Mouse (Mus musculus) MEL (cell line): Measurements from ENCODE around the gene Ubap2l. TPM values are rescaled to one million over a fixed set of nuclear protein-coding genes. Genes with fewer than 3 reads are reported as not detected.

Experiments used
- DNase-seq: peaks from one replicate; pipeline ENCODE4 v3.0.0; 2011; ENCODE audit warnings: low read depth, low spot score
- H3K27ac ChIP-seq: 2 replicates; pipeline ENCODE4 v1.5.1; 2012; ENCODE audit warnings: low read depth, mild to moderate bottlenecking, control low read depth, low read length, moderate library complexity; ENCODE audit not compliant: control insufficient read depth
- H3K27me3 ChIP-seq, 2 experiments: fragments of 150-350 bp in 1 of 2; sonication (generic) in 1 of 2; 2 replicates each; pipeline ENCODE4 v1.6.1; 2012; ENCODE audit warnings: low read length in 2 of 2, mild to moderate bottlenecking in 2 of 2, improper control_type of control experiment in 1 of 2, moderate library complexity in 1 of 2; ENCODE audit not compliant: insufficient read depth in 2 of 2, control insufficient read depth in 1 of 2
- H3K36me3 ChIP-seq, 2 experiments: 2 replicates each; pipeline ENCODE4 v1.6.1; 2012 to 2014; ENCODE audit warnings: low read length in 2 of 2, improper control_type of control experiment in 1 of 2, inconsistent platforms in 1 of 2, mild to moderate bottlenecking in 1 of 2; ENCODE audit not compliant: insufficient read depth in 2 of 2, control insufficient read depth in 1 of 2
- H3K4me1 ChIP-seq, 2 experiments: fragments of 150-350 bp in 1 of 2; sonication (generic) in 1 of 2; 2 replicates each; pipeline ENCODE4 v1.6.1; 2012; ENCODE audit warnings: low read length in 2 of 2, improper control_type of control experiment in 1 of 2, mild to moderate bottlenecking in 1 of 2; ENCODE audit not compliant: insufficient read depth in 2 of 2, control insufficient read depth in 1 of 2
- H3K4me3 ChIP-seq, 2 experiments: fragments of 150-350 bp in 1 of 2; sonication (generic) in 1 of 2; 2 replicates each; pipeline ENCODE4 v1.5.1; 2012; ENCODE audit warnings: low read depth in 2 of 2, low read length in 2 of 2, mild to moderate bottlenecking in 2 of 2, moderate library complexity in 2 of 2, control low read depth in 1 of 2, improper control_type of control experiment in 1 of 2; ENCODE audit not compliant: control insufficient read depth in 1 of 2, insufficient read depth in 1 of 2
- H3K79me2 ChIP-seq: 2 replicates; pipeline ENCODE4 v1.6.1; 2012; ENCODE audit warnings: mild to moderate bottlenecking, low read length, moderate library complexity; ENCODE audit not compliant: control insufficient read depth, poor library complexity, insufficient read depth
- H3K9ac ChIP-seq: 2 replicates; pipeline ENCODE4 v1.6.1; 2012; ENCODE audit warnings: low read depth, mild to moderate bottlenecking, control low read depth, low read length, moderate library complexity; ENCODE audit not compliant: control insufficient read depth, poor library complexity, severe bottlenecking
- H3K9me3 ChIP-seq: fragments of 150-350 bp; sonication (generic); replicated peaks from 2 replicates; pipeline ENCODE4 v1.6.1; 2012; ENCODE audit warnings: mild to moderate bottlenecking, low read length, improper control_type of control experiment, moderate library complexity; ENCODE audit not compliant: insufficient read depth
- CHD2 ChIP-seq: IDR thresholded peaks from 2 replicates; pipeline ENCODE4 v1.6.1; 2011; ENCODE audit warnings: low read length, improper control_type of control experiment
- CTCF ChIP-seq, 3 experiments: IDR thresholded peaks in 2 of 3; conservative IDR thresholded peaks in 1 of 3; 2 replicates each; pipeline ENCODE4 v1.5.1; 2011 to 2012; ENCODE audit warnings: low read length in 3 of 3, low read depth in 2 of 3, mild to moderate bottlenecking in 2 of 3, improper control_type of control experiment in 1 of 3, inconsistent platforms in 1 of 3, mixed read lengths in 1 of 3, moderate library complexity in 1 of 3; ENCODE audit not compliant: control insufficient read depth in 1 of 3, insufficient read depth in 1 of 3, poor library complexity in 1 of 3, severe bottlenecking in 1 of 3
- E2F4 ChIP-seq: IDR thresholded peaks from 2 replicates; pipeline ENCODE4 v1.6.1; 2011; ENCODE audit warnings: low read depth, low read length, improper control_type of control experiment, borderline replicate concordance
- ELF1 ChIP-seq: IDR thresholded peaks from 2 replicates; pipeline ENCODE4 v1.6.1; 2014; ENCODE audit warnings: low read depth, mild to moderate bottlenecking, inconsistent platforms, low read length, improper control_type of control experiment, moderate library complexity
- EP300 ChIP-seq, 2 experiments: IDR thresholded peaks; 2 replicates each; pipeline ENCODE4 v1.6.1; 2011; ENCODE audit warnings: improper control_type of control experiment in 2 of 2, low read length in 2 of 2, low read depth in 1 of 2, mild to moderate bottlenecking in 1 of 2
- ETS1 ChIP-seq: IDR thresholded peaks from 2 replicates; pipeline ENCODE4 v1.6.1; 2012; ENCODE audit warnings: low read depth, mild to moderate bottlenecking, inconsistent platforms, low read length, improper control_type of control experiment, moderate library complexity
- GABPA ChIP-seq: IDR thresholded peaks from 2 replicates; pipeline ENCODE4 v1.6.1; 2012; ENCODE audit warnings: low read depth, mild to moderate bottlenecking, inconsistent platforms, low read length, improper control_type of control experiment, moderate library complexity
- GATA1 ChIP-seq: IDR thresholded peaks from 2 replicates; pipeline ENCODE4 v1.6.1; 2011; ENCODE audit warnings: low read depth, low read length, improper control_type of control experiment
- HCFC1 ChIP-seq: IDR thresholded peaks from 2 replicates; pipeline ENCODE4 v1.6.1; 2012; ENCODE audit warnings: low read depth, mild to moderate bottlenecking, inconsistent platforms, low read length, improper control_type of control experiment, moderate library complexity
- JUND ChIP-seq: IDR thresholded peaks from 2 replicates; pipeline ENCODE4 v1.6.1; 2011; ENCODE audit warnings: low read depth, mild to moderate bottlenecking, improper control_type of control experiment, low read length
- KAT2A ChIP-seq: conservative IDR thresholded peaks from 2 replicates; pipeline ENCODE4 v1.6.1; 2012; ENCODE audit warnings: low read depth, low read length, improper control_type of control experiment, inconsistent platforms
- MAFK ChIP-seq: IDR thresholded peaks from 2 replicates; pipeline ENCODE4 v1.6.1; 2011; ENCODE audit warnings: low read depth, mild to moderate bottlenecking, low read length, improper control_type of control experiment, borderline replicate concordance
- MAX ChIP-seq: IDR thresholded peaks from 2 replicates; pipeline ENCODE4 v1.6.1; 2011; ENCODE audit warnings: low read length, improper control_type of control experiment
- MAZ ChIP-seq: IDR thresholded peaks from 2 replicates; pipeline ENCODE4 v1.6.1; 2012; ENCODE audit warnings: low read depth, mild to moderate bottlenecking, inconsistent platforms, low read length, improper control_type of control experiment
- MEF2A ChIP-seq: IDR thresholded peaks from 2 replicates; pipeline ENCODE4 v1.6.1; 2014; ENCODE audit warnings: low read depth, mild to moderate bottlenecking, inconsistent platforms, low read length, improper control_type of control experiment; ENCODE audit not compliant: poor library complexity, insufficient replicate concordance, severe bottlenecking; ENCODE audit errors: extremely low read depth
- MXI1 ChIP-seq: IDR thresholded peaks from 2 replicates; pipeline ENCODE4 v1.6.1; 2011; ENCODE audit warnings: mild to moderate bottlenecking, low read depth, low read length, improper control_type of control experiment
- MYB ChIP-seq: IDR thresholded peaks from 2 replicates; pipeline ENCODE4 v1.6.1; 2011; ENCODE audit warnings: mild to moderate bottlenecking, low read depth, low read length, improper control_type of control experiment
- MYC ChIP-seq: IDR thresholded peaks from 2 replicates; pipeline ENCODE4 v1.6.1; 2011; ENCODE audit warnings: low read depth, mild to moderate bottlenecking, low read length, improper control_type of control experiment, moderate library complexity
- NELFE ChIP-seq: IDR thresholded peaks from 2 replicates; pipeline ENCODE4 v1.6.1; 2011; ENCODE audit warnings: low read depth, low read length, improper control_type of control experiment
- NRF1 ChIP-seq: IDR thresholded peaks from 2 replicates; pipeline ENCODE4 v1.6.1; 2014; ENCODE audit warnings: low read depth, mild to moderate bottlenecking, inconsistent platforms, low read length, improper control_type of control experiment, moderate library complexity; ENCODE audit not compliant: poor library complexity, insufficient read depth, severe bottlenecking
- POLR2A ChIP-seq, 2 experiments: IDR thresholded peaks; 2 replicates each; pipeline ENCODE4 v1.6.1; 2011 to 2012; ENCODE audit warnings: low read length in 2 of 2, mild to moderate bottlenecking in 2 of 2, control low read depth in 1 of 2, improper control_type of control experiment in 1 of 2, low read depth in 1 of 2, moderate library complexity in 1 of 2; ENCODE audit not compliant: control insufficient read depth in 1 of 2, insufficient read depth in 1 of 2, poor library complexity in 1 of 2
- POLR2AphosphoS2 ChIP-seq: IDR thresholded peaks from 2 replicates; pipeline ENCODE4 v1.6.1; 2011; ENCODE audit warnings: low read length, improper control_type of control experiment
- POLR2AphosphoS5 ChIP-seq: IDR thresholded peaks from 2 replicates; pipeline ENCODE4 v1.6.1; 2012; ENCODE audit warnings: low read depth, borderline replicate concordance, mild to moderate bottlenecking, inconsistent platforms, low read length, moderate library complexity, mixed read lengths
- RAD21 ChIP-seq: IDR thresholded peaks from 2 replicates; pipeline ENCODE4 v1.6.1; 2011; ENCODE audit warnings: mild to moderate bottlenecking, low read depth, low read length, improper control_type of control experiment
- RCOR1 ChIP-seq: IDR thresholded peaks from 2 replicates; pipeline ENCODE4 v1.6.1; 2012; ENCODE audit warnings: low read depth, mild to moderate bottlenecking, inconsistent platforms, low read length, improper control_type of control experiment
- SIN3A ChIP-seq: IDR thresholded peaks from 2 replicates; pipeline ENCODE4 v1.6.1; 2012; ENCODE audit warnings: low read length, improper control_type of control experiment, inconsistent platforms
- SMC3 ChIP-seq: IDR thresholded peaks from 2 replicates; pipeline ENCODE4 v1.6.1; 2011; ENCODE audit warnings: low read depth, low read length, improper control_type of control experiment
- TAL1 ChIP-seq: IDR thresholded peaks from 2 replicates; pipeline ENCODE4 v1.6.1; 2012; ENCODE audit warnings: mild to moderate bottlenecking, inconsistent platforms, low read length, moderate library complexity, mixed read lengths
- TBP ChIP-seq: IDR thresholded peaks from 2 replicates; pipeline ENCODE4 v1.8.0; 2011; ENCODE audit warnings: low read depth, low read length, improper control_type of control experiment
- TCF12 ChIP-seq: IDR thresholded peaks from 2 replicates; pipeline ENCODE4 v1.6.1; 2014; ENCODE audit warnings: low read depth, mild to moderate bottlenecking, inconsistent platforms, low read length, improper control_type of control experiment, moderate library complexity
- UBTF ChIP-seq: IDR thresholded peaks from 2 replicates; pipeline ENCODE4 v1.6.1; 2012; ENCODE audit warnings: low read depth, mild to moderate bottlenecking, inconsistent platforms, low read length, improper control_type of control experiment, moderate library complexity, borderline replicate concordance; ENCODE audit not compliant: insufficient read depth
- USF1 ChIP-seq: IDR thresholded peaks from 2 replicates; pipeline ENCODE4 v1.6.1; 2014; ENCODE audit warnings: low read depth, mild to moderate bottlenecking, inconsistent platforms, low read length, improper control_type of control experiment, moderate library complexity
- USF2 ChIP-seq, 2 experiments: IDR thresholded peaks; 2 replicates each; pipeline ENCODE4 v1.6.1; 2011 to 2012; ENCODE audit warnings: improper control_type of control experiment in 2 of 2, low read length in 2 of 2, borderline replicate concordance in 1 of 2, inconsistent platforms in 1 of 2, low read depth in 1 of 2, mild to moderate bottlenecking in 1 of 2; ENCODE audit not compliant: insufficient read depth in 1 of 2
- ZC3H11A ChIP-seq: IDR thresholded peaks from 2 replicates; pipeline ENCODE4 v1.6.1; 2012; ENCODE audit warnings: low read depth, mild to moderate bottlenecking, inconsistent platforms, low read length, improper control_type of control experiment
- ZKSCAN1 ChIP-seq: IDR thresholded peaks from 2 replicates; pipeline ENCODE4 v1.6.1; 2012; ENCODE audit warnings: low read depth, mild to moderate bottlenecking, inconsistent platforms, low read length, improper control_type of control experiment, moderate library complexity
- ZMIZ1 ChIP-seq: IDR thresholded peaks from 2 replicates; pipeline ENCODE4 v1.6.1; 2012; ENCODE audit warnings: low read depth, mild to moderate bottlenecking, inconsistent platforms, low read length, improper control_type of control experiment, moderate library complexity
- ZNF384 ChIP-seq: IDR thresholded peaks from 2 replicates; pipeline ENCODE4 v1.6.1; 2012; ENCODE audit warnings: low read depth, mild to moderate bottlenecking, inconsistent platforms, low read length, improper control_type of control experiment
- polyA plus RNA-seq, 2 experiments: library from polyadenylated mRNA; stranded (reverse) in 1 of 2; unstranded in 1 of 2; fragments of >175 nt in 1 of 2; fragments of >200 nt in 1 of 2; gene quantifications; 2 replicates each; pipeline versions ENCODE4 v1.2.1 to v1.2.4; 2012; ENCODE audit warnings: low replicate concordance in 2 of 2, low read depth in 1 of 2; ENCODE audit not compliant: insufficient read length in 2 of 2, insufficient read depth in 1 of 2, missing spikeins in 1 of 2
- total RNA-seq: library from RNA; depleted of rRNA; stranded (reverse); fragments of 300-350 nt; gene quantifications from 2 replicates; pipeline ENCODE4 v1.2.3, GENCODE M21; 2012

Ubap2l gene
- total and polyA plus RNA-seq, 3 experiments = 107 to 442 (median 247) TPM

DNA sequence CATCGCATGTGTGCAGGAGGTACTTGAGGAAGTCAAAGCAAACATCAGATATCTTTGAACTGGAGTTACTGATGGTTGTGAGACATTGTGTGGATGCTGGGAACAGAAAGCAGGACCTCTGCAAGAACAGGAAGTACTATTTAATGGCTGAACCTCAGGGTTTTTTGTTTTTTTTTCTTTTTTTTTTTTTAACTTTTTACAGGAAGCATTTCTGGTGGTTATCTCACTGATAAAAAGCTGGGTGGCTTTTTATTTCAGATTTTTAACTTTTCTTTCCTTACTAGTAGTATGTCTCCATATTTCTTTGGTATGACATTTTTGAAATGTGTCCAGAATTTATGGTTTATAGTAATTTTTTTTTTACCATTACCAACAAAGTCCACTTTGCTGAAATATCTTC, 16.2 kb downstream of the Ubap2l start:
- Histone ChIP-seq H3K79me2 (peaks cover 2% of the 10 kb centered on the region; the same call in 1 of the 2 replicates), H3K36me3 (peaks cover 39 to 87% of the 10 kb centered on the region in 2 experiments), H3K27ac (no peak overlapping the region), H3K9ac (no peak overlapping the region), H3K4me1 (peaks cover 2 to 10% of the 10 kb centered on the region in 2 experiments; a peak in 3 of 4 replicates), H3K4me3 (no peak overlapping the region), H3K9me3 (no peaks in the 10 kb centered on the region), H3K27me3 (no peaks in the 10 kb centered on the region)
- peak; percentile 71 for DNase-seq
- TF ChIP-seq POLR2AphosphoS2 = no peak
- no peak for TF ChIP-seq CHD2
- 0 out of 2 replicates have a peak, but pooled peaks have one; percentile 23 for TF ChIP-seq KAT2A
- peak; percentile 18 to 58; a peak in 3 of 4 replicates for TF ChIP-seq EP300 (IDR thresholded peaks at IDR 0.05; ENCODE audit: low read depth in 1 of 2, low read length in 2 of 2)
- no peak; a peak in 1 of 4 replicates for TF ChIP-seq POLR2A (IDR thresholded peaks at IDR 0.05; ENCODE audit: control insufficient read depth in 1 of 2, insufficient read depth in 1 of 2, low read depth in 1 of 2, low read length in 2 of 2, poor library complexity in 1 of 2)
- no peak for TF ChIP-seq NRF1
- no peak for TF ChIP-seq ZMIZ1
- TF ChIP-seq HCFC1 = no peak
- TF ChIP-seq SMC3 = no peak
- peak; percentile 49; the same call in 1 of the 2 replicates for TF ChIP-seq ELF1
- no peak for TF ChIP-seq MYB
- peak; percentile 52; the same call in 1 of the 2 replicates for TF ChIP-seq ZKSCAN1
- no peak for TF ChIP-seq MAZ
- no peak for TF ChIP-seq MEF2A
- TF ChIP-seq JUND = no peak
- no peak for TF ChIP-seq TBP
- TF ChIP-seq UBTF = no peak
- TF ChIP-seq CTCF (IDR thresholded peaks at IDR 0.05 in 2 of 3, conservative IDR thresholded peaks at IDR 0.05 in 1 of 3; ENCODE audit: control insufficient read depth in 1 of 3, insufficient read depth in 1 of 3, low read depth in 2 of 3, low read length in 3 of 3, poor library complexity in 1 of 3, severe bottlenecking in 1 of 3) = no peak
- TF ChIP-seq USF2 (IDR thresholded peaks at IDR 0.05; ENCODE audit: borderline replicate concordance in 1 of 2, insufficient read depth in 1 of 2, low read depth in 1 of 2, low read length in 2 of 2) = no peak
- TF ChIP-seq MYC = 0 out of 2 replicates have a peak, but pooled peaks have one; percentile 37
- TF ChIP-seq MAX = no peak
- 0 out of 2 replicates have a peak, but pooled peaks have one; percentile 1 for TF ChIP-seq USF1
- no peak for TF ChIP-seq NELFE
- TF ChIP-seq ZNF384 = peak; percentile 92
- TF ChIP-seq ETS1 = 0 out of 2 replicates have a peak, but pooled peaks have one; percentile 31
- TF ChIP-seq SIN3A = no peak
- TF ChIP-seq RCOR1 = peak; percentile 57; the same call in 1 of the 2 replicates
- TF ChIP-seq MXI1 = no peak
- TF ChIP-seq MAFK = no peak
- TF ChIP-seq POLR2AphosphoS5 = no peak
- no peak for TF ChIP-seq ZC3H11A
- TF ChIP-seq E2F4 = no peak
- TF ChIP-seq GATA1 = peak; percentile 59
- no peak for TF ChIP-seq TAL1
- TF ChIP-seq GABPA = no peak
- TF ChIP-seq RAD21 = no peak
- no peak for TF ChIP-seq TCF12
